Mouse (Mus musculus): ENCODE results near the gene Krt88.

Krt88 gene

GRCm38 (mm10) chr15:101479007-101479665 is 31.6 kb downstream of the Krt88 start:
- no peak for DNase-seq (ENCODE audit: low read depth, low spot score)

- no peak for DNase-seq (ENCODE audit: low read depth, low spot score)
These were observed 32.1 kb downstream of the Krt88 start for GRCm38 (mm10) chr15:101479666-101480060.

GRCm38 (mm10) chr15:101482056-101482455 is 34.5 kb downstream of the Krt88 start:
- no peak for DNase-seq (ENCODE audit: low read depth, low spot score)

GRCm38 (mm10) chr15:101483646-101484045 is 36.1 kb downstream of the Krt88 start:
- no peak for DNase-seq (ENCODE audit: low read depth, low spot score)

DNA sequence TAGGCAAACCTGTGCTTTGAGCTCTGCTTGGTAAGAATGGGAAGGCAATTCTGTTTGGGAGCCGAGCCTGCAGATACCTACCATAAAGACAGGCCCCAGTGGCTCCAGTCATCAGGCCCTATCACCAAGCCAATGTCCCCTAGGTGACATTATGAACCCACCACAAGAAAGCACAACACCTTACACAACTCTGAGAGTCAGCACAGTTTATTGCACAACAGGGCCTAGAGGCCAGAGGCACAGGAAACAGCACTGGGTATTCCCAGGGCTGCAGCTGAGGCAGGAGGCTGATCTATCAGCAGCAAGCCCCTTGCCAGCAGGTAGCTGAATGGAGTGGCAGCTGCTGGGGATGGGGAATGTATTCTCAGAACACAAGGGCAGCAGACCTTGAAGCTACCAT is 37.4 kb downstream of the Krt88 start:
- no peak for DNase-seq (ENCODE audit: low read depth, low spot score)

DNA sequence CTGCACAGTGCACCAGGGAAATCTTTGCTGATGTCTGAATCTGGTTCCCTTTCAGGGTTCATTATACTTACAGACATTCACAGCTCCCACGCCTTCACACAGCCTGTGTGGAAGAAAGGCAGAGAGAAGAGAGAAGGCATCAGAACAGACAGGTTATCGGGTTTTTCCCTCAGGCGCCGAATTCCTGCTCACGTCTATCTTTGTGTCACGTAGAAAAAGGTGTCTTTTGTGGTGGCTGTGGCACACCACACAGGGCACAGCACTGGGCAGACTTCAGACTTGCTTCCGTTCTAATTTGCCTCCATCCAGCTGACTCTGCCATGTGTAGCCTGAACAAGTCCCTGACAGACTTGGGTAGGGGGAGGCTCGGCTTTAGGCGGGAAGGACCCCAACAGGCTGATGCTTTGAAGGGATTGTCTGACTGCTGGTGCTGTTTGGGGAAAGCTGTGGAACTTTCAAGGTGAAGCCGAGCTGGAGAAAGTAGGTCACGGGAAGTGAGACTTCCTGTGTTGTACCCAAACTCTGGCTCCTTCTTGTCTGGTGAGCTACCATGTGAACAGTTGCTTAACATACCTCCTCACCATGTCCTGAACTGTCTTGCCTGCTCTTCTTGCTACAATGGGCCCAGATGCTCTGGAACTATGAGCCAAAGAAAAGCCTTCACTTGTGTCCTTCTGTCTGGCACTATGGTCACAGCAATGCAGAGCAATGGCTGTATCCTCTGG is 38.5 kb downstream of the Krt88 start:
- DNase-seq (ENCODE audit: low read depth, low spot score) = no peak

GRCm38 (mm10) chr15:101491431-101491830 is 43.9 kb downstream of the Krt88 start, which contains the start of gene Krt83:
Gene Krt83, minus strand, starts transcription at chr15:101491512.
- DNase-seq (ENCODE audit: low read depth, low spot score) = no peak

DNA sequence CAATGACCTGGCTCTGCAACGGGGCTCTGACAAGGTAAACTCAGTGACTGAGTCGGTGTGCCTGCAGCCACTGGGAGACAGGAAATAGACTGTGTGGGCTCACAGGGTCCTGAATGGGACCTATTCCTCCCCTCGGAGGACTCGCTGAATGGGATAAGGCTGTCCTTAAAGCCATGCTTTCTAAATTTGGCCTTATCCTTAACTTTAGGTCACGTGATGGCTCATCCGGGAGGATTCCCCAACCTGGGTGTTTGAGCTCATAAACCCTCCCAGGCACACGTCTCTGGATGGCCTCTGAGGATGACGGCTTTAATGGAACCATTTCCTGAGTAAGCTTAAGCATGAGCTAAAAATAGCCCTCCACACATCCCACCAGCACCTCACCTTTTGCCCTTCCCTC is 45.2 kb downstream of the Krt88 start:
- no peak for DNase-seq (ENCODE audit: low read depth, low spot score)

DNA sequence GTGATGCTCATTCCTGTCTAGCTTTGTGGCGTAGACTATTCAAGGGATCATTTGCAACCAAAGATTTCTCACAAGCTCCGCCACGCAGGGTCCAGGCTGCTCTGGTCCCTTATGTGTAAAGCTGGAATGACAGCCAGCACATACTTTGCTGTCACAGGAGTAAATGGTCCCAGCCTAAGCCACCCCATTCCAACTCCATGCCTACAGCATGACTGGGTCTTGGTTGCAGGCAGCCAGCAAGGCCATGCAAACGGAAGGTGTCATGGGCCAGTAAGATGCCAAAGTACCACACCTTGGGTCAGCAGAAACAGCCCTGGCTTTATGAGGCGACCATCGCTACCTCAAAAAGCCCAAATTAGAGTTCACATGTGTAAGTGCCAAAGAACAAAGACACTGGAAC is 46.2 kb downstream of the Krt88 start:
- DNase-seq (ENCODE audit: low read depth, low spot score) = no peak

GRCm38 (mm10) chr15:101494203-101494602 is 46.7 kb downstream of the Krt88 start:
- DNase-seq (ENCODE audit: low read depth, low spot score) = no peak

DNA sequence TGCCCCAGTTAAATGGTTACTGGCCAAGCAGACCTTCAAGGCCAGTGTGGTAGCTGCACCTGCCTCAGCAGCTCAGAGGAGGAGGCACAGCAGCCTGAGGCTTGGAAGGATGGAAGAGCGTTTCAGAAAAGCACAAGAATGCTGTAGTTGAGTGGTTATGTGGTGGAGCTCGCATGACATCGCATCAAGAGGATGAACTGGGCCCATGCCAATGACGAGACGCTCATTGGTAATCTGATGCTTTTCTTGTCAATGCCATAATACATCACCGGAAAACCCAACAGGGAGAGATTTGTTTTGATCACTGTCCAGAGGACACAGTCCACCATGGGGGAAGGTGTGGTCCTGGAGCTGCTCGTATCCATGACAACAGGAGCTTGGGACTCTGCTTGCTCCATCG is 47.7 kb downstream of the Krt88 start:
- DNase-seq (ENCODE audit: low read depth, low spot score) = no peak

GRCm38 (mm10) chr15:101497181-101497580 is 49.6 kb downstream of the Krt88 start:
- no peak for DNase-seq (ENCODE audit: low read depth, low spot score)
